Mouse (Mus musculus): ENCODE data around the gene Irs1.

GRCm38 (mm10) chr1:82285461-82286189 lies 5.6 kb downstream of the Irs1 start:
- no peak for TF ChIP-seq POLR2A (IDR thresholded peaks at IDR 0.05; ENCODE audit: extremely low read depth, insufficient read depth, low read length)
- TF ChIP-seq CTCF (IDR thresholded peaks at IDR 0.05; ENCODE audit: low read depth, low read length): no peak
